Mouse (Mus musculus) CD4-positive, CD25-positive, alpha-beta regulatory T cell, adult 4 months (primary cell): ENCODE results near the gene Dnase2a. TPM values are rescaled to one million over a fixed set of nuclear protein-coding genes. Genes with fewer than 3 reads are reported as not detected.

ENCODE experiments used
- ATAC-seq: one replicate; pipeline ENCODE4 v1.8.0; 2017
- polyA plus RNA-seq, 2 experiments: library from polyadenylated mRNA; unstranded; fragments of 100-300 nt; shearing (Covaris generic); gene quantifications; one replicate each; pipeline ENCODE4 v1.2.1; 2017

The Dnase2a gene
- polyA plus RNA-seq, 2 experiments from 2014 or later = 25.7 to 29.7 TPM

DNA sequence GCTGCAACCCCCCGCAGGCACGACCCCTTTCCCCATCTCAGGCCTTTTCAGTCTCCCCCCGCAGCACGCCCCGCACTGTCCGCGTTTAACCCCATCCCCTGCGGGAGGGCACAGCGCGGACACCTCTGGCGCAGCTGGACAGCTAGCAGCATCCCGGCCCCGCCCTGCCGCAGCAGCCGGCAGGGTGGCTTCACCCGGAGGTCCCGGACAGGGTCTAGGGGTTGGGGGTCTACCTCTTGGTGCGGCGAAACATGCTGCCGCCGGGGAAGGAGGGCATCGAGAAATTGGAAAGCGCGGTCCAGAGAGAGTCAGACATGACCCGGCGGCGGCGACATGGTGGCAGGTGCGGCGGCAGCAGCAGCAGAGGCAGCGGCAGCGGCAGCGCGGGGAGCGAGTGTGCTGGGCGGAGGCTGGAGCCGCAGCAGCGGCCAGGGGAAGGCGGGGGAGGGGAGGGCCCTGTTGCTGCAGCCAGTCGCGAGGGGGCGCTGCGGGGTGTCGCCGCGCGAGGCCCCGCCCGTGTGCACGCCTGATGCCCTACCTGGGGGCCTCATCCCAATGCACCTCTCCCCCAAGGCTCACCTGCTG lies 28.7 kb downstream of the Dnase2a start, which contains the start of gene Mast1:
Mast1 (minus strand) TSS at position 398 of the 585 bp plus-strand sequence.
- peak; percentile 60 for ATAC-seq

DNA sequence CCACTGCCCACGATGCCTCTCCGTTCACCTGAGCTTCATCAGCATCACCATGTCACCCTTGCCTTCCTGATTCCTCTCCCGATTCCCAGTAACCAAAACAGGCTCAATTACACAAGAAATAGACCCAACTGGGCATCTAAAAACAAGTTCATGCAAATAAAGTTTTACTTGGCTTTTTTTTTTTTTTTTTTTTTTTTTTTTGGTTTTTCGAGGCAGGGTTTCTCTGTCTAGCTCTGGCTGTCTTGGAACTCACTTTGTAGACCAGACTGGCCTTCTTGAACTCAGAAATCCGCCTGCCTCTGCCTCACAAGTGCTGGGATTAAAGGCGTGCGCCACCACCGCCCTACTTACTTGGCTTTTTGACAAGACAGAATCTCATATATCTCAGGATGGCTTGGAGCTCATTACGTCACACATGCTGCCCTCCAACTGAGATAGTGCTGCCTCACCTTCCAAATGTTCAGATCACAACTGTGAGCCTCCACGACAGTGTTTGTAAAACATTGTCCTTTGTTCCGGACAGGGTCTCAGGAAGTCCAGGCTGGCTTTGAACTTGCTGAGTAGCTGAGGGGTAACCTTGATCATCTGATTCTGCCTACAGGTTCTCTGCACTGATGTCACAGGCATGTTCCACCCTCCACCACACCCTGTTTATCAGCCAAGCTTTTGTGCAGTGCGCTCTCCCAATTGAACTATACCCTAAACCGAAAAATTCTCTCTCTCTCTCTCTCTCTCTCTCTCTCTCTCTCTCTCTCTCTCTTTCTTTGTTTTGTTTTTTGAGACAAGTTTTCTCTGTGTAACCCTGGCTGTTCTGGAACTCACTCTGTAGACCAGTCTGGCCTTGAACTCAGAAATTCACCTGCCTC lies 29.5 kb downstream of the Dnase2a start:
- no peak for ATAC-seq

DNA sequence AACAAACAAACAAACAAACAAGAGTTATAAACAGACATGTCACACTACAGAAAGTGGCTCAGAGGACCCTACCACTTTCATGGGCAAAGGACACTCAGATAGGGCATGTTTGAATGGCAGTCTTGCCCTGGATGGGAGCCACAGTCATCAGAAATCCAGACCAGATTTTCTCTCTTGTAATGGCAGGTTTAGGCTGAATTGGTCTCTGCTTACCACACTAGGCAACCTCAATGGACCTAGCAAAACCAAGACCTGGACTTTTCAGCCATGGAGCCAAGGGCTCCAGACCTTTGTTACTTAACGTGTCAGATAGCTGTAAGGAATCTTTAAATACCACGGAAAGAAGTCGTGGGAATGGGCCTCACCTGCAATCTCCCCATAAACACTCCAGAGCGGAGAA lies 35.3 kb downstream of the Dnase2a start:
- ATAC-seq = no peak

DNA sequence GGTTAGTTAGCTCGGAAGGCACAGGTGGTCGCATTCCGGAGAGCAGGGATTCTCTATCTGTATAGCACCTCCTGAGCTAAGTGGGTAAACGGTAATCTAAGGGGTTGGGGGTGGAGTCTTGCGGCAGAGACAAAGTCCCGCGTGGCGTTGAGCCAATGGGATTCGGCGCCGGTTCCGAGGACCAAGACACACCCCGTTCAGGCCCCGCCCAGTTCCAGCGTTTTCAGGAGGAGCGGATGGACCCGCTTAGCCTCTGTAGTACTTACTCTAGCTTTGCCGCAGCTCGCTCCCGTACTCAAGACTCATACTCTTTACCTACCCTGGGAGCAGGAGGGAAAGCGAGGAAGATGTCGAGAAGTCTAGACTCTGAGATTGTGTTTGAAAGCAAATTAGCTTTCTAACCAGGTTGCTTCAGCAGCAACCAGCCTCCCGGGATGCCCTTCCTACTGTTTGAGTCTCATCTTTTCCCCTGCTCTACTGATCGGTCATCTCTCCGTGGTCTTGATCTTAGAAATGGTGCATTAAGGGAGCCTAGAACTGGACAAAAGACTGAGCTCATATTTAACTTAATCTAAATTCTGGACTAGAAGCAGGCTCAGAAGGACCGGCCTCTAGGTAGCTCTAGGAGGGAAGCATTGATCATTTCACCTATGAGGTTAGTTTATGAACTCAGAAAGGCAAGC lies 36.3 kb downstream of the Dnase2a start:
- ATAC-seq = peak; percentile 53

DNA sequence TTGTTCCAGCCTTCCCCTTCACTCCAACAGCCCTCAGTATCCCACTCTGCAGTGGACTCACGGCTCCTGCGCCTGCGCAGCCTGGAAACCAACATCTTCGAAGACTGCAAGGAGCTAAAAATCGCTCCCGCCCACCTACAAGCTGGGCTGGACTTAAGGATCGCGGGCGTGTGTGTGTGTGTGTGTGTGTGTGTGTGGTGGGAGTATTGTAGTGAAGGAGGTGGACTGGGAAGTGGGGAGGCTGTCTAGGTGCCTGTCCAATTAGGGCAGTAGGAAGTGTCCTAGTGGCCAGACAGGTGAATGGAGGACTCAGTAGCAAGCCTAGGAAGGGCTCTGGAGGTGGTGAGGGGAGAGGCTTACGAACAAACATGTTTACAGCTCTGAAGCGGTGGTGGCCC lies 36.9 kb downstream of the Dnase2a start:
- no peak for ATAC-seq

DNA sequence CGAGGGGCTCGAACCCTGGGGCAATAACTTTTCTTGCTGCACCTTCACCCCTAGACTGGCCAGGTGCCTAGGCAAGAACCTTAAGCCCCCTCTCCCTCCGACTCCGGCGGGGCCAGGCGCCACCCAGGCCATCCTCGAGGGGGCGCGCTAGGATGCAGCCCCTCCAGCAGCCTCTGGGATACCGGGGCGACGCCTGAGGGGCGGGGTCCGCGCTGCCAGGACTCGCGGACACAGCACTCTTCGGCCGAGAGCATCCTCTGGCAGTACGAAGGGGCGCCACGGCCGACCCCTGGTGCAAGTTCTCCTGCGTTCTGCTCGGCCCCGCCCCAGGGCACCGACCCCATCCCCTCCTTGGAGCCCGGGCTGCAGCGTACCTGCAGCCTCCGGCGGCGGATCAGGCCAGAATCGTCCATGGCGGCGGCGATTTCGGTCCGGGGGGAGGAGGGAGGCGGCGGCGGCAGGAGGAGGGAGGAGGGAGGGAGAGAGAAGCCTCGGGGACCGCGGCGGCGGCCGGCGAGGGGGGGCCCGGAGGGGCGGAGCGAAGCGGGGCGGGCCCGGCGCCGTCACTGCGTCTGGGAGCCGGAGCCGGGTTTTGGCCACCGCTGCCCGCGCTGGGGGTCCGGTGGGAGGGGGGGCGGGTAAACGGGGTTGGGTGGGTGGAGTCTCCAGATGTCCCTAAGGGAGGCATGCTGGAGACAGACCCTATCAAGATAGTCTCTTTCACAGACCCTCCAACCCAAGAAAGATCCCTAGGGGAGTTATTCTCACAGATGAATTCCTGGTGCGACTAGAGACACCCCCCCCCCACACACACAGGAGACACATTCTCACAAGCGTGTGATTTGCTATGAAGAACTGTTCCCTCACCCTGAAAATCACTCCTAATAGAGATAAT lies 37.5 kb downstream of the Dnase2a start:
- no peak for ATAC-seq

DNA sequence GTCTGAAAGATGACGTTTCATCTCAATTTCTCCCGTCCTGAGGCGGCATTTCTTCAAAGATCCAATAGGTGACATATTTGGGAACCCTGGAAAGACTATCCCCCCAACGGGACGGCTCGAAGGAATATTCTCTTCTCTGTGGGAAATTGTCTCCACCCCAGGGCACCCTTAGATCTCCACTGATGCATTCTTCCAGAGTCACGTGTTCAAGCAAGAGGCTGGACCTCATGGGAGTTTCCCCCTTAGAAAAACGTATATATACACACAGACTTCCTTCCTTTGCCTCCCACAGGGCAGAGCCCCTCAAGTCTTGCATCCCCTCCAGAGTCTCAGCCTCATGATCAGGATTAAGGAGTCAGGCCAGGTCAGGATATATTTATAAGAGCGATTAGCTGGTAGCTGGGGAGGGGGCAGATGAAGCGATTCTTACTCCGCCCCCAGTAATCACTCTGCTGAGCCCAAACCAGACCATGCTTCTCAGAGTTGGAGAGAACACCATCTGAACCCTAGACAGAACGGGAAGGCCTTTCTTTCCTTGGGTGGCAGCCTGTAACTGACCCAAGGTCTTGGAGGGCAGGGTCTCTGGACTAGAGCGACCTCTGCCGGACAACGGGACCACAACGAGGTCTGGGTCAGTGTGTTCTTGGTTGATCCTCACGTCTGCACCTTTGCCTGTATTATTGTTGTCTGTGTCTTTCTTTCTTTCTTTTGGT lies 38.3 kb downstream of the Dnase2a start, which contains the start of gene Rtbdn:
Rtbdn (plus strand) TSS at position 464 of the 713 bp plus-strand sequence.
- no peak for ATAC-seq

DNA sequence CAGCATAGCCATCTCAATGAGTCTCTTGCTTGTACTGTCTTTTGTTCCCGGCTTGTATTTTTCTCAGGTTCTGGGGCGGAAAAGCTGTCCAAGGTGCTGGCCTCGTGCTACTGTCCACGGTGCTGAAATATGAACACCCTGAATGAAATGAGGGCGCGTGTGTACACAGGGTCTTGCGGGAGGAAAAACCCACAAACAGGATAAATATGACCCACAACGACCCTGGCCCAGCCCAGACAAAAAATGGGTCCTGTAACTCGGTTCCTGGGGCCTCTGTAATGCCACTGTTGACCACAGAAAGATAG lies 38.8 kb downstream of the Dnase2a start:
- no peak for ATAC-seq

DNA sequence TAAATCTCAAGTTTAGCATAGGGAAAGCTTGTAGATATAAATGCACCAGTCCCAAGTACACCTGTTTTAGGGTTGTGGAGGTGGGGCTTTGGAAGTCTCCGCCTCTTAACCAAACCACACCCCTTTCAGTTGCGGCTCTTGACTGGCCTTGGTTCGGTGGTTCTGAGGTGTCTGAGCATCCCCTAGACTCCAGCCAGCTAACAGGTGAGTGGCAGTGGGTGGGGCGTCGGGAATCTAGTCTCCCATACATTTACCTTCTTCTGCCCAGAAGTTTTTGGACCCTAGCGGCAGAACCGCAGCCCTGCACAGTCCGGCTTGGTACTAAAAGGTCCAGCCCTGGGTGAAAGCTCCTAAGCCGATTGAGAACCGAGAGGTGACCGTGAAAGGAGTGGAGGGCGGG lies 41.4 kb downstream of the Dnase2a start:
- no peak for ATAC-seq

DNA sequence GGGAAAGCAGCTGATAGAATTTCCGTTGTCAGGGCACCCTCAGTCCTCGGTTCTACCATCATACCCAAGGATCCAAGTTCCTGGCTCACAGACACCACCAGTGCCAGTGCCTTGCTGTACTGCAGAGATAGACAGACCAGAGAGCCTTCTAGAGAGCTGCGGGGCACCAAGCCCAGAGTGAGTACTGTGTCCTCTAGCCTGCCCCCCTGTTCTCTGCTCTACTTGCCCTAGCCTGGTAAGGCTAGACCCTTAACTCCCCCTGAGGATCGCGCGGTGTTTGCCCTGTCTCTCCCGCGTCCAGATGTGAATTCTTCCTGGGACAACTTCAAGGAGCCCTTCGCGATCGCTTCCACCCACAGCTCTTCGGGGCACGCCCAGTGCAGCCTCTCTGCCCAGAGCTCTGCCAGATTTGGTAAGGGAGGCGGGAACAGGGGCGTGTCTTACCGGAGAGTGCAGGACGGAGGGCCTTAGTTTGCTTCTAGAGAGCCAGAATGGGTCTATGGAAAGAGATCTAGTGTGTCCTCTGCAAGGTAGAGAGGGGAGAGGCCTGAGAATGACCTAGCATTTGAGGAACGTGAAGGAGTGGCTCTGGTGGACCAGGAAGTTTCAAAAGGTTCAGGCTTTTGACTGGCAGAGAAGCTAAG lies 44.4 kb downstream of the Dnase2a start:
- no peak for ATAC-seq

DNA sequence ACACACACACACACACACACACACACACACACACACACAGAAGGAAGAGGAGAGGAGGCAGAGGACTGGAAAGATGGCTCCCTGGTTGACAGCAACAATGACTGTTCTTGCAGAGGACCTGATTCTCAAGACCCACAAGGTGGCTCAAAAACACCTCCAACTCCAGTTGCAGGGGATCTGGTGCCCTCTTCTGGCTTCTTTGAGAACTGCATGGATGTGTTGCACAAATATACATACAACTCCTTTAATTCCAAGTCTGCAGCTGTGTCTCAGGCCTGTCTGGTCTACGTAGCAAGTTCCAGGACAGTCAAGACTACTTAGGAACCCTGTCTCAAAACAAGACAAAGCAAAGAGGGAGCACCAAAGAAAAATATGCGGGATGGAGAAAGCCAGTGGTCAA lies 48.4 kb downstream of the Dnase2a start:
- no peak for ATAC-seq

DNA sequence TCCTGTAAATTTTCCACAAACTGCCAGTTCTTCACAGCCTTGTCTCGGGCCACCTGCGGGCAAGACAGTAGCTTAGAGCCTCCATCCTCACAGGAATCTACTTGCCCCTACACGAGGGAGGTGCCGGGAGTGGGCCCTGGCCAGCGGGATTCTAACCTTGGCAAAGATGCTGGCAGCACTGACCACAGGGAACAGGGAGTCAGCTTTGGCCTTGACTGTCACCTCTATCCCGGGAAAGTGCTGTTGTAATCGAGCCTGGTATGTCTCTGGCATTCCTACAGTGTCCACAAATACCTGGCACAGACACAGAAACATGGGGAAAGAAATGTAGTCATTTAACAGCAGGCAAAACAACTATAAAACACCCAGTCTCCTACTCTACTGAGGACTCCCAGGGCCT lies 51.5 kb downstream of the Dnase2a start:
- ATAC-seq = no peak

DNA sequence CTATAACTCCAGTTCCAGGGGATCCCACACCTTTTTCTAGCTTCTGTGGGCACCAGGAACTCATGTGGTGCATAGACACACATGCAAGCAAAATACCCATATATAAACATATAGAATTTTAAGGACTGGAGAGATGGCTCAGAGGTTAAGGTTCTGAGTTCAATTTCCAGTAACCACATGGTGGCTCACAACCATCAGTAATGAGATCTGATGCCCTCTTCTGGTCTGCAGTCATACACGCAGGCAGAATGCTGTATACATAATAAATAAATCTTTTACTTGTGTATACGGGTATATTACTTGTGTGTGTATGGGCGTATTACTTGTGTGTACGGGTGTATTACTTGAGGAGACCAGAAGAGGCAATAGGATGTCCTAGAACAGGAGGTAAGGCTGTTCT lies 55.6 kb downstream of the Dnase2a start:
- ATAC-seq = no peak

DNA sequence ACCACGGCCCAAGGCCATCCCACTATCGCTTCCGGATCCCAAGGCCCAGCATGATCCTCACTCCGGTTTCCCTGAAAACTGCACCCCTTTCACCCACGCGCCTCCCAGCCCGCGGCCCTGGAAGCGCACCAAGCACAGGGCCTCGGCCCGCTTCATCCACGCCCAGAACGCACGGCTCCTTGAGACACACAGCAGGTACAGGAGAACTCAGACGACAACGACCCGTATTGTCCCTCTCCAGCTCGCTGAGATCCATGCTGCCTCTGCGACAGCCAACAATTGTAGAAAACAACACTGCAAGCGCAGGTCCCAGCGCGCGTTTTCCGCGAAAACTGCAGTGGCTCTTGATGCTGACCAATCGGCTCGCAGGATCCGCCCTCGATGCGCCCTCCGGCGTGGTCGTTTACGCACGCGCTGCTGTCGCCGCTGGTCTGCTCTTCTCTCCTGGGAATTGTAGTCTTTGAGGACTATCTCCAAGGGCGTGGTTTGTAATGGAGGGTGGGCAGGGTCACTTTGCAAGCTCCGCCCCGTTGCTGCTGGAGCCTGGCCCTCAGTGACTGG lies 57.5 kb downstream of the Dnase2a start:
- ATAC-seq = peak; percentile 94

DNA sequence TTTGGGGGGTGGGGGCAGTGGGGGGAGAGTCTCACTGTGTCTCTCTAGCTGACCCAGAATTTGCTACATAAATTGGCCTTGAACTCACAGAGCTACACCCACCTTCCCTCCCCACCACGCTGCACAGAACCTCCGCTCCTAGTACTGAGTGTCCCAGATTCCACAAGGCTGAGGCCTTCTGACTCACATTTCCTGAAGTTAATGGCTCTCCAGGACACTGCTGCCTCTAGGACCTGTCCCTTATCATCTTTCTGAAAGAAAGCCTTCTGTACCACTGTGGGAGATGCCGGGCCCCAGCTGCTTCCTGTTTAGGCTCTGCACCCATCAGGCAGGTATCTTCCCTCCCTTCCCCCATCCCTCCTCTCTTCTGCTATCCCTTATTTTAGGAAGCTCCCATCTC lies 58.2 kb downstream of the Dnase2a start:
- ATAC-seq = no peak

DNA sequence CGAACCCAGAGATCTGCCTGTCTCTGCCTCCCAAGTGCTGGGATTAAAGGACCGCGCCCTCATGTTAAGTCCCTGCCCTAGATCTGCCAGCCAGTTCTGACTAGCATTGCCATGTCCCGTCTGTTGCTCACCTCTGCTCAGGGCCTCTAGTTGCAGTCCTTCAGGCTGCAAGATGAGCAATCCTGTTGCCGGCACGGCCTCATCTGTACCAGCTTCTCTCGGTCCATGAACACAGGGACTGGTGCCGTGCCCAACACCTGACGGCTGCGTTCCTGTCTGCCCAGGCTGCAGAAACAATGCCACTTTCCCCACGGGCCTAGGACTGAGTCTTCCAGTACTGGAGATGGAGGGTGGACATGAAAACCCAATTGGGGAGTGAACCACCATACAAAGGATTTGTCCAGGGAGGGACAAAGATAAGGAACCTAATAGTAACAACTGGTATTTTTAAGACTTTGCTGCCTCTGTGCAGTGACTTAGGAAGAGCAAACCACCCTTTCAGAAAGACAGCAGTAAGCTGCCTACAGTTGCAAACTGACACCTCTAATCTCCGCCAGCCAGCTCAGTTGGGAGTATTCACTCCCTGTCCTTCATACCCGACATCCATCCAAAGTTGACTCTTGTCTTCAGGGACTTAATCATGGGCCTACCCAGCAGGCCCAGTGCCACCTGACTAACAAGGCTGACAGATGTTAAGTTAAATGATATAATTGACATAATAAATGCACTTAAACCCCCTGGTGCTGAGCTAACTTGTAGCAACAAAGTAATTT lies 59.4 kb downstream of the Dnase2a start:
- ATAC-seq = no peak

DNA sequence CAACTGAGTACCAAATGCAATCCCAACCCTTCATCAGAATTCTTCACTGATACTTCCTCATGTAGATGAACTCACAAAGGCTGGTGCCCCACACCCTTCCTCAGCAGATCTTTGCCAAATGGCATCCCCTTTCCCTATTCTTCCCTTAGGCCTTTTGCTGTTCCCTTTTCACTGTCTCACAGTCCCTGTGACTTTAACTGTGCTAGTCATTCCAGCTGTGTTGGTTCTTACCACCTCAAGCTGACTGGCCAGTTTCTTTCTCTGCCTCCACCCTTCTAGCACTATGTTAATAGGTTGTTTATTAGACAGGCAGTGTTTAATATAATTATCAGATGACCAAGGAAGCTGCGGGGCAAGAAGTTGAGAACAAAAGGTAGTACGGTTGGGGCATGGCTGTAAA lies 60.3 kb downstream of the Dnase2a start:
- no peak for ATAC-seq

DNA sequence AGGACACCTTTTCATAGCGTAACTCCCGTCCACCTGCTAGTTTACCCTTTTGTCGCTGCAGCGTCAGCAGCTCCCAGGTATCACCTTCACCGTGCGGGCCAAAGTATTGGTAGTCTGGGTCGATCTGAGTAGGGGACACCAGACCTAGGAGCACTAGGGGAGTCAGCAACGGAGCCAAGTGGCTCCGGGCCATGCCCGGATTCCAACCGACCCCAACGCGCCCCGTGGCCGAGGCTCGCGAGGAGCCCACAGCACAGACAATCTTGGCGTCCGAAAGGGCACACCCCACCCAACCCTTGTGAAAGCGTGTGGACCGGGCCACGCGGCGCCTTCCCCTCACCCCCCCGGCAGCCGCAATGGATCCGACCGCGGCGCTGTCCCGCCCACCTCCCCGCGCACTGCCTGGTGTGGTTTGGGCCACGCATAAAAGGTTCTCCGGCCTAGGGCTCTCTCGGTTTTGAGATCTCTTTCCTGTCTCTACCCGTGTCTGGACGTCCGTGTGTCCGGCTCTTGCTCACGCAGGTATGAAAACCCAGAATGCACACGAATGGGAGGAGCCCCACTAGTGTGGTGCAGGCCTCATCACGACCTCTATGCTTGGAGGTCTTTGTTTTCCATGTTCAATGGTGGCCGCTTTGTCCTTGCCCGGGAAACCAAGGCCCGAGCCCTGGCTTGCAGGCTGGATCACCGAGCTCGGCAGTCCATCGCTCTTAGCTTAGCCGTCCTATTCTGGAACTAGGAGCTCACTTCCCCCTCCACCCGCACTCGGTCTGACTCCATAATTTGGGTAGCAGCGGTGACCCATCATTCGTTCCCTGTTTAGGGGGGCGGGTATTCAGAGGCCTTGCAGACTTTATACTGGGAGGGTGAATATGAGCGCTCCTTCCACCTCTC lies 61.1 kb downstream of the Dnase2a start, which contains the start of the genes Gm49661, Prdx2 and Rnaseh2a:
Gm49661 (minus strand) TSS at position 193 of the 894 bp plus-strand sequence.
Prdx2 (plus strand) TSS at position 347 of the 894 bp plus-strand sequence.
Rnaseh2a (minus strand) TSS at position 527 of the 894 bp plus-strand sequence.
- ATAC-seq = peak; percentile 39
